Mouse (Mus musculus): Measurements from ENCODE around the gene Mrps35. TPM values are rescaled to one million over a fixed set of nuclear protein-coding genes. Genes with fewer than 3 reads are reported as not detected.

Mrps35 gene
- polyA plus RNA-seq, 1 experiment from 2014 or later, result 62.5 TPM

DNA sequence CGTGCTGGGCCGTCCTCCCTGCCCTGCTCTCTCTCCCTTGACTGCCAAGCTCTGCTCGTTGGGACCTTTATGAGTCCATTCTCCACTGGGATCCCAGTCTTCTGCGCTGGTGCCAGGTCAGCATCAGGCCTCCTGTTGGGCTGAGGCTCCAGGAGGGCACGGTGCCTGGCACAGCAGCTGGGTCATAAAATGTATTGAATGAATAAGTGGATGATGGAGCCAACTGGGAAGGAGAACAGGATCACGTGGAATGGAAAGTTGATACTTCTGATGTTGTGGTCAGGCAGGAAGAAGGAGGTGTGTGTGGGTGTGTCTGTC lies 22.3 kb downstream of the Mrps35 start:
- no peak overlapping the region for H3K4me3 ChIP-seq (ENCODE audit: low read depth, low read length)

DNA sequence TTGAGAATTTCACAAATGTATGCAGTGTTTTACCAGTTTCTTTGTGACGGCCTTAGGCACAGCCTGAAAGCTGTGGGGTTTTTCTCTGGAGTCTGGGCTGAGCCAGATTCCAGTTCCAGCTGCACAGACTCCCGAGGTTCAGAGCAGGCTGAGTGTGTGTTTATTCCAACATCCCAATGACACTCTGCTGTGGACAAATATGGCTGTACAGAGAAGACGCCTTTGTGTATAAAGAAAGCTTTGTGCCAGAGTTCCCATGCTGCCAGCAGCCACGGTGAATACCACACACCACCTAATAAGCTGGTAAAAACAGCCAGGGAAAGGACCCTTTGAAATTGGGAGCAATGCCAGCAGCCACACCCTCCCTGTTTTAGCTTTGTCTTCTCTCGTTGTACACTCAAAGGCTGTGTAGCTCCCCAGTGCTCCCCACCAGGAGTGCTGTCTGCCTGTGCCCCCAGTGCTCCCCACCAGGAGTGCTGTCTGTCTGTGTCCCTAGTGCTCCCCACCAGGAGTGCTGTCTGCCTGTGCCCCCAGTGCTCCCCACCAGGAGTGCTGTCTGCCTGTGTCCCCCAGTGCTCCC lies 33.3 kb downstream of the Mrps35 start:
- H3K27ac ChIP-seq (ENCODE audit: low read depth), result no peak overlapping the region
- TF ChIP-seq CTCF (IDR thresholded peaks at IDR 0.05; ENCODE audit: low read depth) (no peak), EP300 (IDR thresholded peaks at IDR 0.05; ENCODE audit: low read depth) (no peak)
- ATAC-seq (no peak), DNase-seq (no peak)
- no peak overlapping the region for H3K4me2 ChIP-seq (ENCODE audit: low read depth, low read length)
- H3K36me3 ChIP-seq (replicated peaks; ENCODE audit: insufficient read depth, low read length), result peaks cover 4% of the 10 kb centered on the region; the same call in 1 of the 2 replicates
- H3K9ac ChIP-seq (replicated peaks), result no peak overlapping the region
- H3K9me3 ChIP-seq (ENCODE audit: low read length), result no peaks in the 10 kb centered on the region
- H3K27me3 ChIP-seq (ENCODE audit: insufficient read depth, low read length), result no peaks in the 10 kb centered on the region
- H3K4me3 ChIP-seq (ENCODE audit: low read depth, low read length), result no peak overlapping the region
- WGBS (ENCODE audit: insufficient replicate concordance), result 69% methylated on average over 5 of the region's 5 CpGs
- H3K4me1 ChIP-seq (ENCODE audit: insufficient read depth), result no peaks in the 10 kb centered on the region

More for the DNA sequence above, 22.3 kb downstream of the Mrps35 start:
- Histone ChIP-seq H3K9me3 (ENCODE audit: low read length) (no peaks in the 10 kb centered on the region), H3K27ac (ENCODE audit: low read depth) (no peak overlapping the region), H3K4me1 (ENCODE audit: insufficient read depth) (no peaks in the 10 kb centered on the region), H3K27me3 (ENCODE audit: insufficient read depth, low read length) (no peaks in the 10 kb centered on the region), H3K4me2 (ENCODE audit: low read depth, low read length) (no peak overlapping the region), H3K9ac (replicated peaks) (no peak overlapping the region), H3K36me3 (replicated peaks; ENCODE audit: insufficient read depth, low read length) (peaks cover 35% of the 10 kb centered on the region)
- no peak for ATAC-seq
- TF ChIP-seq CTCF (IDR thresholded peaks at IDR 0.05; ENCODE audit: low read depth), result no peak
- TF ChIP-seq EP300 (IDR thresholded peaks at IDR 0.05; ENCODE audit: low read depth), result no peak
- no peak for DNase-seq
- WGBS (ENCODE audit: insufficient replicate concordance), result 92% methylated on average over 6 of the region's 6 CpGs

DNA sequence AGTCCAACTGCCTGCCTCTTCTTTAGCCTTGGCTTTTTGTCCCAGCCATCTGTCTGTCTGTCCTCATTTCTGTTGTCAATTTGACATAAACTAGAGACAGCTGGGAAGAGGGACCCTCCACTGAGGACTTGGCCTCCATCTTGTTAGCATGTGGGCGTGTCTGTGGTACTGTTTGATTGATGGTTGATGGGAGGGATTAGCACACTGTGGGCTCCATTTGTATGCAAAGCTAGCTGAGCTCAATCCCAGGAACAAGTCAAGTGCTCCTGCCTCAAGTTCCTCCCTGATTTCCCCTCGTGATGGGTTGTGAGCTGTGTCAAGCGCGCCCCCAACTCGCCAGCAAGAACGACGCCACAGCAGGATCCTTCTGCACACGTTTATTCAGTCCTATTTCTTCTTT lies 34.3 kb downstream of the Mrps35 start:
- H3K4me1 ChIP-seq (ENCODE audit: insufficient read depth), result no peaks in the 10 kb centered on the region
- no peaks in the 10 kb centered on the region for H3K36me3 ChIP-seq (replicated peaks; ENCODE audit: insufficient read depth, low read length)
- TF ChIP-seq CTCF (IDR thresholded peaks at IDR 0.05; ENCODE audit: low read depth), result no peak
- TF ChIP-seq EP300 (IDR thresholded peaks at IDR 0.05; ENCODE audit: low read depth), result no peak
- H3K27me3 ChIP-seq (ENCODE audit: insufficient read depth, low read length), result no peaks in the 10 kb centered on the region
- H3K9me3 ChIP-seq (ENCODE audit: low read length), result no peaks in the 10 kb centered on the region
- WGBS (ENCODE audit: insufficient replicate concordance), result 88% methylated on average over 8 of the region's 8 CpGs
- no peak for DNase-seq
- no peak overlapping the region for H3K4me3 ChIP-seq (ENCODE audit: low read depth, low read length)
- H3K4me2 ChIP-seq (ENCODE audit: low read depth, low read length), result no peak overlapping the region
- H3K27ac ChIP-seq (ENCODE audit: low read depth), result no peak overlapping the region
- H3K9ac ChIP-seq (replicated peaks), result no peak overlapping the region
- ATAC-seq, result no peak

DNA sequence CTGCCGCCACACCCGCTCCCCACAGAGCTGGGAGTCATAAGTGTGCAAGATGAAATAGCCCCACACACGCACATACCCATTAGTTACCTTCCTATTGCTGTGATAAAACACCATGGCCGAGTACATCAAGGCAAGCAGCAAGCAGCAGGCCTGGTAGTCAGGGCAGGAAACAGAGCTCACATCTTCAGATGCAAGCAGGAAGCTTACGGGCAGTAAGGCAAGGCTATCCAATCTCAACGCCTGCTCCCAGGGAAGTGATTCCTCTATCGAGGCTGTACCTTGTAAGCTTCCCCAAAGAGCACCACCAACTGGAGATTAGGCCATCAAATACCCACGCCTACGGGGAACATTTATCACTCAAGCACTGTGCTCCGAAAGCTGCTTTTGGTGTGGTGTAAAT lies 37.4 kb downstream of the Mrps35 start:
- WGBS (ENCODE audit: insufficient replicate concordance), result 80% methylated on average over 10 of the region's 10 CpGs
- H3K9me3 ChIP-seq (ENCODE audit: low read length), result no peaks in the 10 kb centered on the region
- no peak overlapping the region for H3K9ac ChIP-seq (replicated peaks)
- no peak overlapping the region for H3K4me3 ChIP-seq (ENCODE audit: low read depth, low read length)
- H3K27me3 ChIP-seq (ENCODE audit: insufficient read depth, low read length), result no peaks in the 10 kb centered on the region
- DNase-seq, result no peak
- no peak for TF ChIP-seq EP300 (IDR thresholded peaks at IDR 0.05; ENCODE audit: low read depth)
- TF ChIP-seq CTCF (IDR thresholded peaks at IDR 0.05; ENCODE audit: low read depth), result no peak
- no peak for ATAC-seq
- H3K4me1 ChIP-seq (ENCODE audit: insufficient read depth), result no peaks in the 10 kb centered on the region
- no peak overlapping the region for H3K4me2 ChIP-seq (ENCODE audit: low read depth, low read length)
- no peak overlapping the region for H3K27ac ChIP-seq (ENCODE audit: low read depth)
- no peaks in the 10 kb centered on the region for H3K36me3 ChIP-seq (replicated peaks; ENCODE audit: insufficient read depth, low read length)

DNA sequence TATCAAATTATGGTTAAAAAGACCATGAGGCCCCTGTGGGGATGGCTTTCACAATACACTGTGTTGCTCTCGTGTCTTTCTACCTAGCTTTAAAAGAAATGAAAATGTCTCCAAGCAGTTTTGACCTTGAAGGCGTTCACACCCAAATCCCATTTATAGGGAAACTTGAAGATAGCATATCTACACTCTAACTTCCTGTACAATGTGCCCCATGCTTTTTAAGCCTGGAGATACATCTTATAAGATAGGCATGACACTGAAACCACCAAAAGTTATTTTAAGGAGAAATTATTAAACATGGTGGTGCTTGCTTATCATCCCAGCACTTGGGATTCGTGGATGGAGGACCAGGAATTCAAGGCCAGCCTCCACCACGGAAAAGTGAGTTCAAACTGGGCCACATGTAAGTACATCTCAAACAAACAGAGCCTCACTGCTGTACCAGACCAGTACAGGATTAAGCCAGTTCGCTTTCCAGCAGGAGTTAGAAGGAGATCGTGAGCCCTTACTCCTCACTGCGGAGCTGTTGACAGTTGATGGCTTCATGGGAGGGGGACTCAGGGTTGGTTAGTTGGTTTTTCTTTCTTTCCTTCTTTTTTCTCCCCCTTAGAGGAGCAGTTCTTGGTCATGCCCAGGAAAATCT lies 43.0 kb downstream of the Mrps35 start:
- DNase-seq (no peak), ATAC-seq (no peak)
- Histone ChIP-seq H3K4me2 (ENCODE audit: low read depth, low read length) (no peak overlapping the region), H3K9me3 (ENCODE audit: low read length) (no peaks in the 10 kb centered on the region), H3K4me3 (ENCODE audit: low read depth, low read length) (no peak overlapping the region), H3K36me3 (replicated peaks; ENCODE audit: insufficient read depth, low read length) (no peaks in the 10 kb centered on the region), H3K27me3 (ENCODE audit: insufficient read depth, low read length) (no peaks in the 10 kb centered on the region), H3K4me1 (ENCODE audit: insufficient read depth) (peaks cover 5% of the 10 kb centered on the region), H3K27ac (ENCODE audit: low read depth) (no peak overlapping the region), H3K9ac (replicated peaks) (no peak overlapping the region)
- TF ChIP-seq CTCF (IDR thresholded peaks at IDR 0.05; ENCODE audit: low read depth) (no peak), EP300 (IDR thresholded peaks at IDR 0.05; ENCODE audit: low read depth) (no peak)
- WGBS (ENCODE audit: insufficient replicate concordance), result 57% methylated on average over 7 of the region's 7 CpGs

DNA sequence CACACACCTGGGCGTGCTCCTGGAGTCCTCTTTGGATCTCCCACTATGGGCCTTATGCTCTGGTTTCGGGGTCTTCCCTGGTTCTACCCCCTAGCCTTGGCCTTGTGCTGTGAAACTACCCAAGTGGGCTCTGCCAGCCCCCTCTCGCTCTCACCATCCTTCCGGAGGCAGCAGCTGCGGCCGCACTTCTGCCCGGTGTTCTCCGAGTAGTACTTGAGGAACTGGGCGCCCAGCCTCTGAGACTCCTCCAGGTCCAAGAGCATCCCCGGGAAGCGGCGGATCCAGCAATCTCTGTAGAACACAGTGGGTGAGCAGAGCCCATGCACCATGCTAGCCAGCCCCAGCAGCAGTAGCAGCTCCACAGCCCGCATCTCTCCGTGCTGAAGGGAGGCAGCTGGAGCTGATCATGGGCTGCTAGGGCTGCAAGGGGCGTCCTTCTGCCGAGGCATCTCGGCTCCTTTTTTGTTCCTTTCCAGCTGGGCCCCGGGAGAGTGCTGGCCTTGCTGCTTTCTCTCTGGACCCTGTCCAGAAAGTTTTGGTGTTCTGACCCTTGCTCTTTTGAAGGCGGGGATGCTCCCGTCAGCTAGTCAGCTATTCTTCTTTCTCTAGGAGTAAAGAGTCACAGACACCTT lies 44.1 kb downstream of the Mrps35 start, which contains the start of gene Mansc4:
Gene Mansc4 (minus strand): TSS at position 439 of the 632 bp plus-strand sequence.
- 15% methylated on average over 20 of the region's 20 CpGs for WGBS (ENCODE audit: insufficient replicate concordance)
- ATAC-seq (no peak), DNase-seq (no peak)
- Histone ChIP-seq H3K4me2 (ENCODE audit: low read depth, low read length) (no peak within 1 kb of the TSS), H3K9ac (replicated peaks) (no peak within 1 kb of the TSS), H3K9me3 (ENCODE audit: low read length) (no peaks in the 10 kb centered on the region), H3K4me1 (ENCODE audit: insufficient read depth) (peaks cover 9% of the 10 kb centered on the region), H3K36me3 (replicated peaks; ENCODE audit: insufficient read depth, low read length) (no peaks in the 10 kb centered on the region), H3K27me3 (ENCODE audit: insufficient read depth, low read length) (no peaks in the 10 kb centered on the region), H3K4me3 (ENCODE audit: low read depth, low read length) (no peak within 1 kb of the TSS), H3K27ac (ENCODE audit: low read depth) (no peak within 1 kb of the TSS)
- no peak for TF ChIP-seq EP300 (IDR thresholded peaks at IDR 0.05; ENCODE audit: low read depth)
- no peak for TF ChIP-seq CTCF (IDR thresholded peaks at IDR 0.05; ENCODE audit: low read depth)
